Mouse (Mus musculus) testis, adult 2 months (tissue): ENCODE data around the gene Efnb1. TPM values are rescaled to one million over a fixed set of nuclear protein-coding genes. Genes with fewer than 3 reads are reported as not detected.

Experiments
- H3K27ac ChIP-seq: fragments of 200-500 bp; 2 replicates; pipeline ENCODE4 v1.5.1; 2012; ENCODE audit warnings: low read depth, low read length; ENCODE audit not compliant: control insufficient read depth, insufficient read depth
- H3K27me3 ChIP-seq: fragments of 200-500 bp; 2 replicates; pipeline ENCODE4 v1.6.1; 2012; ENCODE audit warnings: mild to moderate bottlenecking, low read length, moderate library complexity; ENCODE audit not compliant: control insufficient read depth, insufficient read depth
- H3K36me3 ChIP-seq: fragments of 200-500 bp; 2 replicates; pipeline ENCODE4 v1.6.1; 2012; ENCODE audit warnings: mild to moderate bottlenecking, low read length; ENCODE audit not compliant: control insufficient read depth, insufficient read depth
- H3K4me1 ChIP-seq: fragments of 200-500 bp; 2 replicates; pipeline ENCODE4 v1.6.1; 2012; ENCODE audit warnings: low read length; ENCODE audit not compliant: control insufficient read depth, insufficient read depth
- H3K4me3 ChIP-seq: fragments of 200-500 bp; 2 replicates; pipeline ENCODE4 v1.5.1; 2012; ENCODE audit warnings: low read depth, mild to moderate bottlenecking, low read length, moderate library complexity, mixed read lengths; ENCODE audit not compliant: control insufficient read depth
- CTCF ChIP-seq: fragments of 200-500 bp; IDR thresholded peaks from 2 replicates; pipeline ENCODE4 v1.5.1; 2012; ENCODE audit warnings: low read depth, mild to moderate bottlenecking, inconsistent platforms, low read length, moderate library complexity; ENCODE audit not compliant: control insufficient read depth, insufficient read depth, insufficient replicate concordance
- POLR2A ChIP-seq: fragments of 200-500 bp; IDR thresholded peaks from 2 replicates; pipeline ENCODE4 v1.6.1; 2012; ENCODE audit warnings: low read depth, mild to moderate bottlenecking, inconsistent platforms, low read length, moderate library complexity; ENCODE audit not compliant: control insufficient read depth
- polyA plus RNA-seq: library from polyadenylated mRNA; depleted of rRNA; stranded (reverse); fragments of >200 nt; gene quantifications from 2 replicates; pipeline ENCODE4 v1.2.3, GENCODE M21; 2012

Gene Efnb1
- polyA plus RNA-seq, 1 experiment = 8.4 TPM

DNA sequence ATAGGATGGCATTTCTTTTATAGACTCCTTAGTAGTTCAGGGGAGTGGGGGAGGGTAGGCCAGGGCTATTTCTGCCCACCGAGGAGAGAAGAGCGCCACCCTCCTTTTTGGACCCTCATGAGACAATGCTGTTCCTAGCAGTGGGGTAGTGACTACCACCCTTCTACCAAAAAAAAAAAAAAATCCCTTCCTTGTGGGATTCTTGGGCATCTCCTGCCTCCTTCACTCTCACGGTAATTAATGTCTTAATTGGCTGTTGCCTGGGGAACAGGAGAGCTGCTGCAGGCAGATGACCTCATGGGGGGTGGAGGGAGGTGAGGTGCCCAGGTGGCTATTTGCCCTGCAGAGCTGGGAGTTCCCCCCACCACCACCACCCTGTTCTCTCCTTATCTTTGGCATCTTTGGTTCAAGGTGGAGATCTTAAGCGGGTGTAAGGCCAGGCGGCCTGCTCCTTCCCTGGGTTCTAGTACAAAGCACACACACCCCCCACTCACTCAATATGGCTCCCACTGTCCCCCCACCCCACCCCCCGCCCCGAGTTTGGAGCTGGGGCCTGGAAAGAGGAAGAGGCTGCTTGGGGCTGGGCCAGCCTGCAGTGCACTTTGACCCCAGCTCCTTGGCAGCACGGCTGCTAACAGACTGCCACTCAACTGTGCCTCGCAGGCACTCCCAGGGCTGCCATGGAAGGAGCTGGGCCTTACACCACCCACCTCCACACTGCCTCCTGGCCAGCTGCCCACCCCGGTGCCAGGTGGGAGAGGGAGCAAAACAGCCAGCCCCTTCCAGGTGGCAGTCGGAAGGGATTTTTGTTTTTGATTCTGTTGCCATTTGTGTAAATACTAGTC, 12.4 kb downstream of the Efnb1 start:
- Histone ChIP-seq H3K27me3 (no peaks in the 10 kb centered on the region), H3K4me3 (no peak overlapping the region), H3K36me3 (no peaks in the 10 kb centered on the region), H3K27ac (no peak overlapping the region), H3K4me1 (no peaks in the 10 kb centered on the region; the same call in 1 of the 2 replicates)
- TF ChIP-seq CTCF = no peak
- no peak for TF ChIP-seq POLR2A

DNA sequence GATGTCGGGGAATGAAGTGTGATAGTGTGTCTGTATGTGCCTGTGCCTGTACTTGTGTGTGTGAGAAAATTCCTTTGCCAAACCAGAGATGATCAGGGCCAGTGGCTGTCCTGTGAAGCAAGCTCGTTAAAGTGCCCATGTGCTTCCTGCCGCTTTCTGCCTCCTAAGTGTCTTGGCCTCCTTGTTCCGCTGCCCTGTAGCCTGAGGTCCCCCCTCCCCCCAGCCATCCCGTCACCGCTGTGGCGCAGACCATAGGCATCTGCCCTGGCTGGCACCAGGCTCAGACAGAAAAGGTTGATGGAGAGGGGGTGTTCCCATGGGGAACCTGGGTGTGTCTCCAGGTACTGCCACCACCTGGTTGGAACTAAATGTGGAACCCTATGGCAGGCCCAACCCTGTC, 13.1 kb downstream of the Efnb1 start:
- H3K27me3 ChIP-seq = no peaks in the 10 kb centered on the region

DNA sequence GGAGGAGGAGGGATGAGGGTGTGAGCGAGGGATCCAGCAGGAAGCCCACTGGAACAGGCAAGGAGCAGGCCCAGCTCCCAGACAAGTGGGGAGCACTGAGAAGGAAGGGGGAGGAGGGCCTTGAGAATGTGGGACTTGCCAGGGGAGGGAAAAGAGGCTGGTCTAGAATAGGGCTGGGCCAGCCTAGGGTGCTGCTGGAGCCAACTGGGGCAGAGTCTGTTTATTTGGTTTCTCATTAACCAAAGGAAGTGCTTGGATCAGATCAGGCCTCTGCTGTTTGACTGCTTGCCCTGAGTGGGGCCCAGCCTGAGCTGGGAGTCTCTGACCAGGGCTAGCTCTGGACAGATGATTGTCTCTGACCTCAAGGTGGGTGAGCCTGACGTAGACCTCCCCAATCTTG, 14.0 kb downstream of the Efnb1 start:
- no peak overlapping the region for H3K27ac ChIP-seq
- no peak overlapping the region for H3K4me3 ChIP-seq
- H3K27me3 ChIP-seq = no peaks in the 10 kb centered on the region
- no peaks in the 10 kb centered on the region; the same call in 1 of the 2 replicates for H3K4me1 ChIP-seq
- no peaks in the 10 kb centered on the region for H3K36me3 ChIP-seq
- TF ChIP-seq POLR2A (no peak), CTCF (no peak)

More for the DNA sequence above, 13.1 kb downstream of the Efnb1 start:
- H3K27ac ChIP-seq = no peak overlapping the region
- H3K4me1 ChIP-seq = no peaks in the 10 kb centered on the region; the same call in 1 of the 2 replicates
- TF ChIP-seq CTCF (no peak), POLR2A (no peak)
- H3K4me3 ChIP-seq = no peak overlapping the region
- H3K36me3 ChIP-seq = no peaks in the 10 kb centered on the region

GRCm38 (mm10) chrX:99150712-99151111, 14.8 kb downstream of the Efnb1 start:
- Histone ChIP-seq H3K27me3 (no peaks in the 10 kb centered on the region), H3K36me3 (no peaks in the 10 kb centered on the region), H3K4me1 (no peaks in the 10 kb centered on the region; the same call in 1 of the 2 replicates)

DNA sequence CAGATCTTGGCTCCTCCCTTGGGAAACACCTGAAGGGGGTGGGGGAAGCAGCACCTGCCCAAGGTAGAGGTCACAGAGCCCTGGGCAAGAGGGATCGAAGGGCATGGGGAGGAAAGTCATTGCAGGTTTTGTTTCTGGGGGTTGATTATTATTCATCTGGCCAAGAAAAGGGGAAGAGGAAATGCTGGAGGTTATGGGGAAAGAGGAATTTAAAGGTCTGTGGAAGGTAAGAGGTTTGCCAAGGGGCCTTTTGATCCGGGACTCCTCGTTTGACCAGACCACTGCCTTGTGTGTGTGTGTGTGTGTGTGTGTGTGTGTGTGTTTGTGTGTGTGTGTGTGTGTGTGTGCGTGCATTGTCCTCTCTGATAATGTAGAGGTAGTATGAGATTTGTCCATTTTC, 15.5 kb downstream of the Efnb1 start:
- Histone ChIP-seq H3K4me1 (no peaks in the 10 kb centered on the region; the same call in 1 of the 2 replicates), H3K27ac (no peak overlapping the region), H3K36me3 (no peaks in the 10 kb centered on the region), H3K27me3 (no peaks in the 10 kb centered on the region), H3K4me3 (no peak overlapping the region; the same call in 1 of the 2 replicates)
- TF ChIP-seq CTCF (no peak), POLR2A (no peak)

More at GRCm38 (mm10) chrX:99150712-99151111, 14.8 kb downstream of the Efnb1 start:
- TF ChIP-seq CTCF (no peak), POLR2A (no peak)
- H3K4me3 ChIP-seq = peak overlapping the region; percentile 30; the same call in 1 of the 2 replicates
- H3K27ac ChIP-seq = no peak overlapping the region

- Histone ChIP-seq H3K4me1 (no peaks in the 10 kb centered on the region; the same call in 1 of the 2 replicates), H3K27ac (no peak overlapping the region), H3K27me3 (no peaks in the 10 kb centered on the region), H3K4me3 (no peak overlapping the region), H3K36me3 (no peaks in the 10 kb centered on the region)
- TF ChIP-seq POLR2A (no peak), CTCF (no peak)
Observed at GRCm38 (mm10) chrX:99152141-99152540, 16.2 kb downstream of the Efnb1 start.

GRCm38 (mm10) chrX:99152566-99153265, 16.8 kb downstream of the Efnb1 start:
- Histone ChIP-seq H3K4me3 (no peak overlapping the region), H3K4me1 (no peaks in the 10 kb centered on the region; the same call in 1 of the 2 replicates), H3K36me3 (no peaks in the 10 kb centered on the region), H3K27me3 (no peaks in the 10 kb centered on the region), H3K27ac (no peak overlapping the region)
- TF ChIP-seq CTCF (no peak), POLR2A (no peak)
